In genomic region chr2:5614308-5614705, GRCm38 (mm10) we compare ENCODE assay signal across 8 mouse cellular contexts.
DNase-seq lines count a peak whose midpoint lies in the region; ATAC-seq and TF ChIP-seq lines count a peak whose summit lies in the region.

No protein-coding gene starts in this region.

- ATAC-seq in hindbrain, embryonic 13.5 days (ENCODE audit: low FRiP score), result no peak
- no peak for ATAC-seq in liver, postnatal 0 days

- H3K36me3 ChIP-seq in hindbrain, embryonic 10.5 days, result no peaks in the 10 kb centered on the region
- H3K36me3 ChIP-seq in hindbrain, embryonic 13.5 days, result no peaks in the 10 kb centered on the region
- H3K36me3 ChIP-seq in liver, postnatal 0 days (replicated peaks; ENCODE audit: insufficient read depth, low read length), result no peaks in the 10 kb centered on the region

- H3K9ac ChIP-seq in hindbrain, embryonic 13.5 days, result no peak overlapping the region
- no peak overlapping the region for H3K9ac ChIP-seq in liver, postnatal 0 days (replicated peaks)

- H3K9me3 ChIP-seq in hindbrain, embryonic 10.5 days, result no peaks in the 10 kb centered on the region
- H3K9me3 ChIP-seq in hindbrain, embryonic 13.5 days, result no peaks in the 10 kb centered on the region
- H3K9me3 ChIP-seq in liver, postnatal 0 days (ENCODE audit: low read length), result no peaks in the 10 kb centered on the region

- H3K4me3 ChIP-seq in hindbrain, embryonic 10.5 days, result no peak overlapping the region
- H3K4me3 ChIP-seq in hindbrain, embryonic 13.5 days, result no peak overlapping the region
- no peak overlapping the region for H3K4me3 ChIP-seq in liver, postnatal 0 days (ENCODE audit: low read depth, low read length)

- peaks cover 22% of the 10 kb centered on the region for H3K4me1 ChIP-seq in hindbrain, embryonic 10.5 days (replicated peaks)
- peaks cover 27% of the 10 kb centered on the region for H3K4me1 ChIP-seq in hindbrain, embryonic 13.5 days (replicated peaks)
- H3K4me1 ChIP-seq in liver, postnatal 0 days (ENCODE audit: insufficient read depth), result peaks cover 27% of the 10 kb centered on the region

- H3K4me2 ChIP-seq in hindbrain, embryonic 13.5 days, result no peak overlapping the region
- H3K4me2 ChIP-seq in liver, postnatal 0 days (ENCODE audit: low read depth, low read length), result peak overlapping the region; percentile 3; the same call in 1 of the 2 replicates

- no peak for TF ChIP-seq EP300 in liver, postnatal 0 days (IDR thresholded peaks at IDR 0.05; ENCODE audit: low read depth)

- H3K27ac ChIP-seq in hindbrain, embryonic 10.5 days, result peak overlapping the region; percentile 66
- no peak overlapping the region; the same call in 1 of the 2 replicates for H3K27ac ChIP-seq in hindbrain, embryonic 13.5 days
- peak overlapping the region; percentile 30; the same call in 1 of the 2 replicates for H3K27ac ChIP-seq in liver, postnatal 0 days (ENCODE audit: low read depth)

- intact Hi-C loops in left cerebral cortex, postnatal 25 days (cut with DNase I), result loop anchor here (2.0 kb wide), 1 partner anchor 22 kb away; no protein-coding TSS in a partner anchor

- H3K27me3 ChIP-seq in hindbrain, embryonic 10.5 days (ENCODE audit: insufficient read depth, poor library complexity, severe bottlenecking), result no peaks in the 10 kb centered on the region
- no peaks in the 10 kb centered on the region for H3K27me3 ChIP-seq in hindbrain, embryonic 13.5 days
- H3K27me3 ChIP-seq in liver, postnatal 0 days (ENCODE audit: insufficient read depth, low read length), result no peaks in the 10 kb centered on the region

- 25% methylated on average over 2 of the region's 2 CpGs for WGBS in hindbrain, embryonic 10.5 days
- 35% methylated on average over 2 of the region's 2 CpGs for WGBS in hindbrain, embryonic 13.5 days
- 71% methylated on average over 2 of the region's 2 CpGs for WGBS in liver, postnatal 0 days (ENCODE audit: insufficient replicate concordance)

- no peak for TF ChIP-seq CTCF in liver, postnatal 0 days (IDR thresholded peaks at IDR 0.05; ENCODE audit: low read depth)

- no peak for DNase-seq in hindbrain, embryonic 10.5 days (ENCODE audit: low spot score)
- DNase-seq in CD4-positive, CD25-positive, alpha-beta regulatory T cell, adult 2 months (ENCODE audit: low read depth, low spot score), result peak; percentile 12
- DNase-seq in embryo, embryonic 11 days, result peak; percentile 23
- DNase-seq in liver, postnatal 0 days, result no peak
- no peak for DNase-seq in layer of hippocampus, postnatal 14 days (ENCODE audit: low spot score in 2 of 2)
- no peak for DNase-seq in left cerebral cortex, postnatal 25 days (ENCODE audit: low spot score in 2 of 2)
- DNase-seq in adrenal gland, postnatal 25 days, result no peak

Comparison
In these comparisons a context has a peak if more than half of its experiments do, and no peak if none do; other contexts are left out.
1. DNase-seq: peak in CD4-positive, CD25-positive, alpha-beta regulatory T cell, adult 2 months (single experiment) and embryo, embryonic 11 days (single experiment); none in hindbrain, embryonic 10.5 days (single experiment), liver, postnatal 0 days (single experiment), layer of hippocampus, postnatal 14 days (0 of 2), left cerebral cortex, postnatal 25 days (0 of 2) and adrenal gland, postnatal 25 days (single experiment).